Mouse (Mus musculus) inflammation-experienced regulatory T-cells, adult 6 months (primary cell): ENCODE data around the gene Mterf4. TPM values are rescaled to one million over a fixed set of nuclear protein-coding genes. Genes with fewer than 3 reads are reported as not detected.

ENCODE experiments used
- ATAC-seq: one replicate; pipeline ENCODE4 v1.8.0; 2017
- polyA plus RNA-seq, 3 experiments: library from polyadenylated mRNA; unstranded; fragments of 100-300 nt; shearing (Covaris generic); gene quantifications; one replicate each; pipeline ENCODE4 v1.2.1; 2017

Gene Mterf4
- polyA plus RNA-seq, 3 experiments from 2014 or later: 16.0 to 23.7 (median 21.7) TPM

DNA sequence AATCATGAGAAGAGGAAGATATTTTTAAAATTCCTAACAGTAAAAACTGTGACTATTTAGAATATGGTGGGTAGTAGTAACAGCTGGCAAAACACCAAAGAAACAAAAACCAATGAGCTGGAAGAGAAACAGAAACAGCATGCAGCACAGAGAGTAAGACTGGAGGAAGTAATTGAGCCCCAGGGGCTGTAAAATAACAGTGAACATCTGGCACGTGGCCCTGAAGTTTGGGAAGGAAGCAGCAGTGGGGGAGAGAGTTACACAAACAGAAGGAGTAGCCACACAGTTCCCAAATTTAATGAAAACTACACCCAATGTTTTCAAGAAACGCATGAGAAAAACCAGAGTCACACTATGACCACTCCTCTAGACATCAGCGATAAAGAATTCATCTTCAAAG is 38.5 kb downstream of the Mterf4 start:
- ATAC-seq: no peak

DNA sequence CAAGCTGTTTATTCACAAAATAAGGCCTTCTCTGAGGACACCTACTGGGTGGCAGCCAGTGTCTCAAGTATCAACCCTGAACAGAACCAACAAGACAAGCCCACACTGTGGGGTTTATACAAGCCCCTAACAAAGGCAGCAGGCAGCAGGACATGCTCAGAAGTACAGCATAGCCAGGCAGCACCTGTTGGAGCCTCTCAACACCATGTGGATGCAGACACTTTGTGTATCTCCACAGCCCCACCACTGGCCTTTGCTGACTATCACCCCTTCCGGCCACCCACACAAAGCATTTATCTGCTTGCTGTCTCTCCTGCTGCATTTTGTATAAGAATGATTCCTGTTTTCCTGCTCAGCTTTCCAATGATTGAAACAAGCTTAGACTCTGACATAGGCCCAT is 48.2 kb downstream of the Mterf4 start:
- ATAC-seq: no peak

DNA sequence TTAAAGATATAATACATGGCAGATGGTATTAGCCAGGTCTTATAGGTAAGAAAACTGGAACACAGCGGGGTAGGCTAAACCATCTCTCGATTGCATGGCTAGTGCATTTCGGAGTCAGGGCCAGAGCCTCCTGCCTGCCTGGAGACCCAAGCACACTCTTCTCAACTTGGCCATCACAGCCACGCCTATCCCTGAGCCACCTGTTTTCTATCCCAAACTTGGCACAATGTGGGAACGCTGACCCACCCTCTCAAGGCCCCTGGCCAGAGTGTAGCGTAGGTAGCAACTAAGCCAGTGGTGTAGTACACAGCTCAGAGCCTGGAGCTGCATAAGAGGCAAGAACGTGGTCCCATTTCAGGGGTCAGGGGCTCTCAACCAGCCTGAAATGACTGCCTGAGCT is 50.0 kb downstream of the Mterf4 start:
- ATAC-seq: no peak

DNA sequence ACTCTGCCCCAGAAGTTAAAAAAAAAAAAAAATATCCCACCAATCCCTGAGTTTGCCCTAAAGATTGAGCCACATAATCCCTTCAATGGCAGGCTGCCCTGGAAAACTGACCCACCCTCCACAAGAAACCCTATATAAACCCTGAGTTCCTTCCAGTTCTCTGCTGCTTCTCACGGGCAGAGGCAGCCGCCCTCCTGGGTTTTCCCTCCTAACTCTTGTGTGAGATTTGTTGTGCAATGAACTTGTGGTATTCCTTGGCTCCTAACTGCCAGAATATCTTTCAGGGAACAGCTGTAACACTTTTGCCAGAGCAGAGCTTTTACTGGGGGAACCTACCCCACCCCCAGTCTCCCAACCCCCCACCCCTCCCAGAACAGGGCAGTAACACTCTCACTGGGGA is 53.1 kb downstream of the Mterf4 start:
- no peak for ATAC-seq

Other genes with a start within 250 kb of the Mterf4 start
- gene Kif1a, start 204.0 kb downstream of the Mterf4 start, polyA plus RNA-seq: not detected
- gene Agxt, start 170.7 kb downstream of the Mterf4 start, polyA plus RNA-seq: not detected
- not detected for gene 2310007B03Rik, start 145.0 kb downstream of the Mterf4 start, polyA plus RNA-seq
- gene Crocc2, start 137.2 kb downstream of the Mterf4 start, polyA plus RNA-seq: not detected
- gene Sned1, start 70.1 kb downstream of the Mterf4 start, polyA plus RNA-seq: under 1 TPM; 0.05 to 0.28 (median 0.09) TPM
- 10 to 100 TPM; 63.4 to 69.2 (median 69.1) TPM for gene Ppp1r7, start 36.9 kb upstream of the Mterf4 start, polyA plus RNA-seq
- 1 to 10 TPM; 1.2 to 3.8 (median 1.4) TPM for gene Pask, start 37.6 kb upstream of the Mterf4 start, polyA plus RNA-seq
- under 1 TPM in 2 of 3 experiments, not detected in 1; 0.43 TPM for gene Ano7, start 68.0 kb upstream of the Mterf4 start, polyA plus RNA-seq
- gene Hdlbp, start 172.9 kb upstream of the Mterf4 start, polyA plus RNA-seq: 10 to 100 TPM; 49.3 to 72.0 (median 49.7) TPM
- gene Farp2, start 206.2 kb upstream of the Mterf4 start, polyA plus RNA-seq: 1 to 10 TPM in 1 of 3 experiments, under 1 TPM in 2; 0.71 to 2.2 (median 0.73) TPM